Mouse (Mus musculus): ENCODE data around the gene Tsx. TPM values are rescaled to one million over a fixed set of nuclear protein-coding genes. Genes with fewer than 3 reads are reported as not detected.

The Tsx gene
- total and polyA plus RNA-seq, 2 experiments from 2014 or later: not detected

- no peak overlapping the region for H3K4me3 ChIP-seq (ENCODE audit: low read depth, low read length)
- no peaks in the 10 kb centered on the region for H3K36me3 ChIP-seq (replicated peaks; ENCODE audit: control insufficient read depth, insufficient read depth, low read length)
- H3K27me3 ChIP-seq (ENCODE audit: control insufficient read depth, insufficient read depth, low read length): peaks cover 6% of the 10 kb centered on the region
- 76% methylated on average over 6 of the region's 6 CpGs for WGBS
- no peak overlapping the region for H3K9ac ChIP-seq (replicated peaks; ENCODE audit: low read depth, low read length)
- DNase-seq (ENCODE audit: low spot score) (no peak), ATAC-seq (ENCODE audit: insufficient read depth, low read depth) (no peak)
- no peak for TF ChIP-seq CTCF (IDR thresholded peaks at IDR 0.05; ENCODE audit: low read depth)
- no peak for TF ChIP-seq EP300 (IDR thresholded peaks at IDR 0.05; ENCODE audit: low read depth)
- H3K27ac ChIP-seq (ENCODE audit: low read depth): no peak overlapping the region
- no peaks in the 10 kb centered on the region for H3K9me3 ChIP-seq (replicated peaks; ENCODE audit: control insufficient read depth, low read length)
- H3K4me2 ChIP-seq (ENCODE audit: low read depth, low read length): no peak overlapping the region
- H3K4me1 ChIP-seq (ENCODE audit: control insufficient read depth, insufficient read depth): no peaks in the 10 kb centered on the region
Measured at GRCm38 (mm10) chrX:103452815-103453214, 38.5 kb downstream of the Tsx start.

DNA sequence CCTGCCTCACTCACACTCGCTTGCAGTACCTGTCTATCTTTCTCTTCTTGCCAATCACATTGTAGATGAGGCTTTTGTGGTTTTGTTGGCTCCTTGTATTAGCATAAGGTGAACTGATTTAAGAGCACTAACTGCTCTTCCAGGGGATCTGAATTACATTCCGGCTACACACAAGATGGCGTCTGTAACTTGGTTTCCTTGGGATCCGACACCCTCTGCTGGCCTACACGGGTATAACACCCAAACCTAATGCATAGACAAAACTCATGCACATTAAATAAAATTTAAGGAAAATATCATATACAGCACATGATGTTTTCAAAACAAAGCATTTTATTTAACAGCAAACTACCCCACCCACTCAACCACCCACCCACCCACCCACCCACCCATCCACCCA, 45.8 kb downstream of the Tsx start:
- H3K4me2 ChIP-seq (ENCODE audit: low read depth, low read length): no peak overlapping the region
- no peaks in the 10 kb centered on the region for H3K4me1 ChIP-seq (ENCODE audit: control insufficient read depth, insufficient read depth)
- no peaks in the 10 kb centered on the region for H3K9me3 ChIP-seq (replicated peaks; ENCODE audit: control insufficient read depth, low read length)
- no peak overlapping the region for H3K27ac ChIP-seq (ENCODE audit: low read depth)
- 79% methylated on average over 5 of the region's 5 CpGs for WGBS
- H3K9ac ChIP-seq (replicated peaks; ENCODE audit: low read depth, low read length): no peak overlapping the region
- ATAC-seq (ENCODE audit: insufficient read depth, low read depth) (no peak), DNase-seq (ENCODE audit: low spot score) (no peak)
- H3K4me3 ChIP-seq (ENCODE audit: low read depth, low read length): no peak overlapping the region
- no peaks in the 10 kb centered on the region for H3K36me3 ChIP-seq (replicated peaks; ENCODE audit: control insufficient read depth, insufficient read depth, low read length)
- TF ChIP-seq CTCF (IDR thresholded peaks at IDR 0.05; ENCODE audit: low read depth) (peak; percentile 21; the same call in 1 of the 2 replicates), EP300 (IDR thresholded peaks at IDR 0.05; ENCODE audit: low read depth) (no peak)
- no peaks in the 10 kb centered on the region for H3K27me3 ChIP-seq (ENCODE audit: control insufficient read depth, insufficient read depth, low read length)

- 62% methylated on average over 2 of the region's 2 CpGs for WGBS
- H3K36me3 ChIP-seq (replicated peaks; ENCODE audit: control insufficient read depth, insufficient read depth, low read length): no peaks in the 10 kb centered on the region; the same call in 1 of the 2 replicates
- H3K4me3 ChIP-seq (ENCODE audit: low read depth, low read length): no peak overlapping the region
- H3K27me3 ChIP-seq (ENCODE audit: control insufficient read depth, insufficient read depth, low read length): no peaks in the 10 kb centered on the region
- ATAC-seq (ENCODE audit: insufficient read depth, low read depth): no peak
- TF ChIP-seq CTCF (IDR thresholded peaks at IDR 0.05; ENCODE audit: low read depth): no peak
- TF ChIP-seq EP300 (IDR thresholded peaks at IDR 0.05; ENCODE audit: low read depth): no peak
- no peaks in the 10 kb centered on the region for H3K9me3 ChIP-seq (replicated peaks; ENCODE audit: control insufficient read depth, low read length)
- H3K9ac ChIP-seq (replicated peaks; ENCODE audit: low read depth, low read length): no peak overlapping the region
- no peaks in the 10 kb centered on the region for H3K4me1 ChIP-seq (ENCODE audit: control insufficient read depth, insufficient read depth)
- no peak overlapping the region for H3K27ac ChIP-seq (ENCODE audit: low read depth)
- no peak for DNase-seq (ENCODE audit: low spot score)
- H3K4me2 ChIP-seq (ENCODE audit: low read depth, low read length): no peak overlapping the region
Measured at GRCm38 (mm10) chrX:103468998-103469397, 54.7 kb downstream of the Tsx start.

DNA sequence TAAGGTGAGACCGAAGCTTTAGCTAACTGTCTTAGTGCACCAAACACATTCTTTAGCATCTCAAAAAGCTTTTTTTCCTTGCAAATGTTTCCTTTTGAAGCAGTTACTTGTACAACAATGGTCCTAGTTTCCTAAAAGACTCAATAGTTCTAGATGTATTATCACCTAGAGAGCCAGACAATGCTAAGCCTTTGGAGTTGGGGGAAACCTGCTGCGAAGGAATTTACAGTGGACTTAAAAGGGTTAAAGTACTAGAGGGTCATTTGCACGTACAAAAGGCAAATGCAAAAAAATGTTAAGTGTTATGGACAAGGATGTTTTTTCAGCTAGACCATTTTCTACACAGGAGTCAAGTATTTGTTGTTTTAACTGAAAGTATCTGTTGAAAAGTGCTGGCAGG, 58.1 kb downstream of the Tsx start:
- ATAC-seq (ENCODE audit: insufficient read depth, low read depth) (no peak), DNase-seq (ENCODE audit: low spot score) (no peak)
- TF ChIP-seq EP300 (IDR thresholded peaks at IDR 0.05; ENCODE audit: low read depth): no peak
- TF ChIP-seq CTCF (IDR thresholded peaks at IDR 0.05; ENCODE audit: low read depth): no peak
- Histone ChIP-seq H3K4me1 (ENCODE audit: control insufficient read depth, insufficient read depth) (no peaks in the 10 kb centered on the region), H3K9ac (replicated peaks; ENCODE audit: low read depth, low read length) (no peak overlapping the region), H3K36me3 (replicated peaks; ENCODE audit: control insufficient read depth, insufficient read depth, low read length) (no peaks in the 10 kb centered on the region; the same call in 1 of the 2 replicates), H3K9me3 (replicated peaks; ENCODE audit: control insufficient read depth, low read length) (no peaks in the 10 kb centered on the region), H3K4me3 (ENCODE audit: low read depth, low read length) (no peak overlapping the region), H3K4me2 (ENCODE audit: low read depth, low read length) (no peak overlapping the region), H3K27me3 (ENCODE audit: control insufficient read depth, insufficient read depth, low read length) (no peaks in the 10 kb centered on the region), H3K27ac (ENCODE audit: low read depth) (no peak overlapping the region)
- 69% methylated on average over 3 of the region's 3 CpGs for WGBS

Other genes with a start within 250 kb of the Tsx start
- gene Nap1l2, start 227.8 kb upstream of the Tsx start, total RNA-seq (2014; rRNA removed; ENCODE audit: low replicate concordance): 0.62 TPM in 1 of 2 replicates, not detected in the other
- 0.14 and 0.26 TPM in 2 replicates for gene Nap1l2, start 227.8 kb upstream of the Tsx start, polyA plus RNA-seq (2015; fragmentation: Nextera tagmentation; extraction: Ambion mirVana)
- gene Cdx4, start 93.1 kb upstream of the Tsx start, total RNA-seq (2014; rRNA removed; ENCODE audit: low replicate concordance): not detected in 2 replicates
- gene Cdx4, start 93.1 kb upstream of the Tsx start, polyA plus RNA-seq (2015; fragmentation: Nextera tagmentation; extraction: Ambion mirVana): not detected in 2 replicates
- gene Chic1, start 58.0 kb upstream of the Tsx start, total RNA-seq (2014; rRNA removed; ENCODE audit: low replicate concordance): 0.65 and 1.7 TPM in 2 replicates
- 0.90 and 0.91 TPM in 2 replicates for gene Chic1, start 58.0 kb upstream of the Tsx start, polyA plus RNA-seq (2015; fragmentation: Nextera tagmentation; extraction: Ambion mirVana)
- not detected in 2 replicates for gene Gm26992, start 7.5 kb downstream of the Tsx start, total RNA-seq (2014; rRNA removed; ENCODE audit: low replicate concordance)
- not detected in 2 replicates for gene Gm26992, start 7.5 kb downstream of the Tsx start, polyA plus RNA-seq (2015; fragmentation: Nextera tagmentation; extraction: Ambion mirVana)
- gene Zcchc13, start 216.1 kb downstream of the Tsx start, total RNA-seq (2014; rRNA removed; ENCODE audit: low replicate concordance): not detected in 2 replicates
- not detected in 2 replicates for gene Zcchc13, start 216.1 kb downstream of the Tsx start, polyA plus RNA-seq (2015; fragmentation: Nextera tagmentation; extraction: Ambion mirVana)